Mouse (Mus musculus) heart, postnatal 0 days (tissue): ENCODE data around the gene Rsph3a.

Experiments used
- CTCF ChIP-seq: IDR thresholded peaks from 2 replicates; pipeline ENCODE4 v1.5.1; 2016; ENCODE audit warnings: antibody characterized with exemption, control low read depth, low read depth
- EP300 ChIP-seq: IDR thresholded peaks from 2 replicates; pipeline ENCODE4 v1.6.1; 2016; ENCODE audit warnings: antibody characterized with exemption, low read depth

- TF ChIP-seq CTCF (no peak), EP300 (no peak)
Measured at GRCm38 (mm10) chr17:7916782-7917574, 28.4 kb upstream of the Rsph3a start.
